Mouse (Mus musculus): ENCODE measurements at regions not wholly inside any gene's neighbourhood (a gene's known extent, or its start where the extent isn't known, plus 50 kb on each side); places are given as distances from the start of the nearest gene placed in this dataset.
A peak's percentile ranks its signal among the peaks of the same experiment; 100 is the strongest.

DNA sequence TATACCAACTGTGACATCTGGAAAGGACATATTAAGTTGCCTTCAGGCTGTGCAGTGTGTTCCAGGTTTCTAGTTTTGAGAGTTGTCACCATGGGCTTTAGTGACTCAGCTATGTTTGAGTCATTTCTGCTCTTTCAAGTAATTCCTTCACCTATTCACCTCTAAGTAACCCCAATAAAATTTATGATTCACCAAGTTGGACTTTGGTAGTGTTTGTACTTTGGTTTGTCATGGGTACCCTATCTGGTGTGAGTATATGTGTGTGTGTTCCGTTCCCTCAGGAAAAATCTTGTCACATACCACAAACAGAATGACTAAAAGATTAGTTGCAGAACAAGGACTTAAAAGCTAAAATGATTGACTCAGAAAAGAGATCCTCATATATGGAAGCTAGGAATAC is 76.8 kb upstream of the Crbn start:
- no peak for DNase-seq (ENCODE audit: low spot score in 2 of 2)

DNA sequence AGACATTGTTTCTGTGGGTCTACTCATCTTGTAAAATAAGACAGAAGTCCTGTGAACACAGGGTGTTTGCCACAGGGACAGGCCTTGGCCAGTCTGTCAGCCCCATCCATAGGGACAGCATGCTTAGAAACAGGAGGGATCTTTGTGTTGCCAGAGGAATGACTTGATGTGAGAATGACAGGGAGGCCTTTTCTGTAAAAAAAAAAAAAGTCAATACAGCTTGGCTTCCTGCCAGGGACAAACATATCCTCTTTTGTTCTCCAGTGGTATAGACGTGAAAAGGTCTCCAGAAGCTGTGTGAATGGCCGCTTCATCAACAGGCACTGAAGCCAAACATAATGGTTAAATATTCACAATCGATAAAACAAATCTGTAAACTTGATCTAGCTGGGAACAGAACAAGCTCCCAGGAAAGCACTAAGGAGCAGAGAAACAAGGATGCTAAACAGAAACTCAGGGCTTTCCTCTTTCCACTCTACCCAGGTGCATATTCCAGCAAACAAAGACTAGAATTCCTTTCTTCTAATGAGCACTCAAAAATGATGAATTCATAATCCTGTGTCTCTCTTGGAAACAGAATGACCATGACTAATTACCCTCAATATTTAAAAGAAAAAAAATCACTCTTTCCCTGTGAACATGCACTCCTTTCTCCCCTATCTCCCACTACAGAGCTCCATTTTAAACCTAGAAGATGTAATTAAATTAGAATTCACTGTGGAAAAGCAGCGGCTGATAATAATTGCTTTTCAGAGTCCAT is 92.2 kb upstream of the Crbn start:
- DNase-seq (ENCODE audit: low spot score in 2 of 2) = no peak

- no peak for DNase-seq (ENCODE audit: low spot score in 2 of 2)
Observed at GRCm38 (mm10) chr6:106892639-106892934, 92.7 kb upstream of the Crbn start.

DNA sequence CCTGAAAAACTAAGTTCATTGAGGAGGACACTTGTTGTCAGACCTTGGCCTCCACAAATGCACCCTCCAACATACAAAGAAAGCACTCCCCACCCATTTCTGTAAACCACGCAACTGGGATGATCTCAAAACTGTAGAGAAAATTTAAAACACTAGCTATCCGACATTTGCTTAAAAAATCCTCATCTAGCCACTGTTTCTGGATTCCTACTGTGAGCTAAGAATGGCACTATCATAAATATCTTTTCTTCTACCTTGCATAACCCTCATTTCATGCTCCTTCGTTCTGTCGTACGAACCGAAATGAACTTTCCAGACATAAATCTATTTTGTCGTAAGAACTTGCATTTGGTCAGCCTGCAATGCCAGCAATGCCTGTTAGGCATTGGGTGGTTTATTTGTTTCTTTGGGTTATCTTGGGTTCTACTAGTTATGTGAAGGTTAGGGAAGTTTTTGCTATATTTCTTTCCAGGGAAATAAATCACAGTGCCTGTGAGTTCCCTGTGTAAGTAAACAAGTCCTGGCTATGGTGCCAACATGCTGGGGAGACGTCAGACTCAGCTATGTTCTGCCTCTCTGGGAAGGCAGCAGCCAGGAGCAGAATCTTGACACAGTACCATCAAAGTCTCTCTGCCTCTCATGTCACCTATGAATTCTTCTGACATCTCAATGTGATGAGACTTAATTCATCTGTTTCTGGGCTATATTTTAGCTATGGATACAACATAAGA is 104.2 kb upstream of the Crbn start:
- no peak for DNase-seq (ENCODE audit: low spot score in 2 of 2)

- DNase-seq (ENCODE audit: low spot score in 2 of 2) = peak in 1 of 2 experiments; percentile 67
Observed at GRCm38 (mm10) chr6:106915121-106915520, 115.2 kb upstream of the Crbn start.

DNA sequence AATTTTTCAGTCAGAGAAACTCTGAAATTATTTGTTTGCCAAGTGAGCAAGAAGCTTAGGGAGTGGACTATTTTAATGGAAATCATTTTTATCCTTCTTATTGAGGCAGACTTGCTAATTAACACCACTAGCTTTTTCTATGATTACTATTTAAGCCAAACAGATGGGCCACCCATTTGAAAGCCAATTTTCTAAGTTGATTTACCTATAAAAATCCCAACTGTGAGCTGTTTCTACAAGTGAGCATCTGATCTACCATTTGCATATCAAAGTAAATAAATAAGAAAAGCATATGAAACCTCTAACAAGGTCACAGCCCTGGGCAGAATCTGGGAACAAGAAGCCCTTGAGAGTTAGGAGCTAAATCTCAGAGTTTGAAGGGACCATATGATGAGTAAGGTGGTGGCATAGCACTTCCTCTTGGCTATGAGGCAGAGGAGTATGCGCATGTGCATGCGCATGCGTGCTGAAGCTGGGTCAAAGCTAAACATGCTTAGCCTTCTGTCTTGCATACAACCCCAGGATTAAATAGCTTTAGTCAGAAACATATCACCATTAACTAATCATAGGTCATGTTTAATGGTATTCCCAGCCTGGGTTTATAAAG is 116.9 kb upstream of the Crbn start:
- DNase-seq (ENCODE audit: low spot score in 2 of 2) = peak in 1 of 2 experiments; percentile 41

DNA sequence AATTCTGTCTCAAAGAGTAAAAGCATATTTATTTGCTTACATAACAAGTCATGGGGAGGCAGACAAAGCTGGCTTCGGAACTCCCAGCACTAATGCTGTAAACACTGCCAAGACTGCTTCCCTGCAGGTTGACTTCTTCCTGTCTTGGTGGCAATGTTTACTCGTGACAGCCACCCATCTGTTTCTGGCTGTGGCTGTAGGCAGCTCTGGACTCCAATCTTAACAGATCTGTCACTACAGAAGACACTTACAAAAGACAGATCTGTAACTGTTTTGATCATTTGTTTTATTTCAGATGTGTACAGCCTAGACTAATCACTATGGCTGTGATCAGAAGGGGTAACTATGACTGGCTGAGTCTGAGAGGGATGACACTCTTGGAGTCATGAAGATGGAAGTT is 121.1 kb upstream of the Crbn start:
- DNase-seq (ENCODE audit: low spot score in 2 of 2) = no peak

DNA sequence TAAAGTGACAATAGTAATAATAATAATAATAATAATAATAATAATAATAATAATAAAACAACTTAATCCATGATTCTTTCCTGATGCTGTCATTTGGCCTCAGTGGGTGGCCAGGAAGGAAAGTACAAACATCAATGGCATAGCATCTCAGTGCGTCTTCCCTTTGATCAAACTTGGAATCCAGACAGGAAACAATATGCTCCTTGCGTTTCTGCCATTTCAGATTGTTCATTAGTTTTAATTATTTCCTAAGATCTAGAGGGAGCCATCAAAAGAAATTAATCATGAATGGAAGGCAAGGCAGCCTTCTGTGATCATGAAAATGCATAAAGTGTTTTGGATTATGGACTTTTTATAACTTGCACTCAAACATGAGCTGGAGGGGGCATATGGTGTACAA is 125.6 kb upstream of the Crbn start:
- no peak for DNase-seq (ENCODE audit: low spot score in 2 of 2)

- no peak for DNase-seq (ENCODE audit: low spot score in 2 of 2)
Observed at GRCm38 (mm10) chr6:106933584-106933983, 133.7 kb upstream of the Crbn start.

DNA sequence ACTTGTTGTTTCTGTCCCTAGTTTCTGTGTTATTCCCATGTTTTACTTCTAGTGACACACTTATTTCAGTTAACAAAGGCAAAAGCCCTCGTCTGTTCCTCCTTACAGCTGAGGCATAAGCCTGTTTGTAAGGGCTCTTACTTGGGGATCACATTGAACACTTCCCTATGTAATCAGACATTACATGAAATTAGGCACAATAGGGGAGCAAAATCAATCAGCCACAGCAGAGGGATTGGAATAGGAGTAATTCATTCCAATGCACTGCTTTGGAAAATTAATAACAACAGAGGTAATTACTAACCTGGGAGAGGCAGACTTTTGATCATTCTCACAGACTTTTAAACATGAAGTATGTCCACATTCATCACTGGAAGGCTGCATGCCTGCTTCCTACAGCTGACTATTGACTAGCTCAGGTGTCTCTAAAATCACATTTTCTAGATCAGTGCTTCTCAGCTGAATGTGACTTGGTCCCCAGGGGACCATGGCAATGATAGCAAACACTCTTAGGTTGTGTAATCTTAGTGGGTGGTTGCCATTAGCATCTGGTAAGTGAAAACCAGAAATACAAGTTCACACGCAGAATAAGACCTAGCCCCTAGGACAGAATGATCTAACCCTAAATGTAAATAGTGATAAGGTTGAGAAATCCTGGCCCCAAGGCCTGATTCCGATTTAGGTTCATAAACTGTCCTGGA is 146.5 kb upstream of the Crbn start:
- no peak for DNase-seq (ENCODE audit: low spot score in 2 of 2)

DNA sequence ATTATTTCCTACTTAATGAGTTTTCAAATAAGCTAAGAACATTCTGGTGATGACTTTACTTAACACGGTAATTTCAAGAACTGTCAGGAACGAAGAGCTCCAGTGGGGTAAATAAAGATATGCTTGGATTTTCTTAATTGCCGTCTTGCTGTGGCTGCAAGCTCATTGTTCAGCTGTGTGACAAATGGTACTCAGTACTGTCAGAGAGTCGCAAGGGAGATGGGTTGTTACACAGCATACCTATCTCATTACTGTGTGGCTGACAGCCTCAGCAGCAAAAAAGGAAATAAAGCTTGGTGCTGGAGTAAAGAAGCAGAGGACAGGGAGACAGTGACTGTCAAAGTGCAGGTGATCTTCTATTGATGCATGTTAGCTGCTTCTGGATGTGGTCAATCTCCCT is 151.0 kb upstream of the Crbn start:
- DNase-seq (ENCODE audit: low spot score in 2 of 2) = no peak

DNA sequence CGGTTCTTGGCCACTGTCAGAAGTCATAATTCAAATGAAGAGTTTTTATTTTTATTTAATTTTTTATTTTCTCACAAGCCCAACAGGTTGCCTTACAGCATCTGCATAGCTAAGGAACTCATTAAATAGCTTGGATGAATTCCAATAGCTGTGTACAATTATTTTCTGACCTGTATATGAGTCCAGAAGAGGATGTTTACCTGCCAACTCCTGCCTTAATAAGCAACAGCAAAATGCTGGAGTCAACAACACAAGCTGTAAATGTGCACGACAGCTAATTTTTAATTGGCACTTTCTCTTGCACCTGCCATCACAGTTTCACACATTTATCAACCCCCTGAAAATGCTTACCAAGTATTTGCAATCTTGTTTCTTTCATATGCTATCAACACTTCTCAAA is 161.4 kb upstream of the Crbn start:
- no peak for DNase-seq (ENCODE audit: low spot score in 2 of 2)

DNA sequence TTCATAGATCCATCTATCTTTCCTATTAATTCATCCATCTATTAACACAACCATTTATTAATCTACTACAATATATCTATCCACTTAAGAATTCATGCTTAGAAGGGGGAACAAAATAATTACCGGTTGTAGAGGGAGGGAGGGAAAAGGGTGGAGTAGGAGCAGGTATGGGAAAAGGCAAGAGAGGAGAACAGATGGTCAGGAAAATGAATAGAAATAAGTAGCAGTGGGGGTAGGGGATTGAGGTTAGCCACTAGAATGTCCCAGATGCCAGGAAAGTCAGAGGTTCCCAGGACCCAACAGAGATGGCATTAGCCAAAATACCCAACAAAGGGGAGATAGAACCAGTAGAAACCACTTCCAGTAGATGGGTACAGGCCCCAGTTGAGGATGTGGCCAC is 164.5 kb upstream of the Crbn start:
- DNase-seq (ENCODE audit: low spot score in 2 of 2) = no peak

DNA sequence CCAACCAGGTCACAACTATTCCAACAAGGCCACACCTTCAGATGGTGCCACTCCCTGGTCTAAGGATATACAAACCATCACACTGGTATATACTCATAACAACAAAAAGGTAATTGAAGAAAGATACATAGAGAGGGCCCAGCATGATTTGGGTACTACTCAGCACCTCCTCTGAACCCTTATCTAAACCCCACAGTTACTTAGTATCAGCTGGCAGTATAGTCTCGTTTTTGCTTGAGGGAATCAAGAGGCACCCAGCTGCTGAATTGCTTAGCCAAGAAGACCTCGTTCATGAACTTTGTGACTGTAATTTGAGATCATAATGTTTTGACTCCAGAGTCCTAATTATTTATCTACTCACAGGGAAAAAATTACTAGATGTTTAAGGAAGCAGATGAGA is 175.6 kb upstream of the Crbn start:
- no peak for DNase-seq (ENCODE audit: low spot score in 2 of 2)

GRCm38 (mm10) chr6:106978721-106979120 is 178.8 kb upstream of the Crbn start:
- DNase-seq (ENCODE audit: low spot score in 2 of 2) = no peak

GRCm38 (mm10) chr6:106979755-106980154 is 179.9 kb upstream of the Crbn start:
- no peak for DNase-seq (ENCODE audit: low spot score in 2 of 2)

GRCm38 (mm10) chr6:106980188-106980587 is 180.3 kb upstream of the Crbn start:
- DNase-seq (ENCODE audit: low spot score in 2 of 2) = no peak

GRCm38 (mm10) chr6:106981232-106981631 is 181.4 kb upstream of the Crbn start:
- DNase-seq (ENCODE audit: low spot score in 2 of 2) = no peak

- DNase-seq (ENCODE audit: low spot score in 2 of 2) = no peak
Observed at GRCm38 (mm10) chr6:106985132-106985801, 185.4 kb upstream of the Crbn start.

DNA sequence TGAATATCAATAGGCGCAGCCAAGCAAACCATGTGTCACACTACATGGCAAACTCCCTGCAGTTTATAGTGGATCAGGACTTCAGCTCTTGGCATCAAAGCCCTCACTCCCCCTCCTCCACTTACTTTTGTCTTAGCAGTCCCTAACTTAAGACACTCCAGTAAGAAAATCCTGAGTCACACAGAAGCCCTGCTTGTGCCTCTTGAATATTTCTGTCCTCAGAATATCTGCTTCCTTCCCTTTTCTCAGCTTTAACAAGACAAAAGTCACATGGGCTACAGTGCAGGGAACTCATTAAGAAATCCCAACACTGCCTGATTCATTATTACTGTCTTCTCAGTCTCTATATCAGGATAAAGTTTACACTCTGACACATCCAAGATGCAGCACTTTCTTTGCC is 191.7 kb upstream of the Crbn start:
- DNase-seq (ENCODE audit: low spot score in 2 of 2) = no peak

DNA sequence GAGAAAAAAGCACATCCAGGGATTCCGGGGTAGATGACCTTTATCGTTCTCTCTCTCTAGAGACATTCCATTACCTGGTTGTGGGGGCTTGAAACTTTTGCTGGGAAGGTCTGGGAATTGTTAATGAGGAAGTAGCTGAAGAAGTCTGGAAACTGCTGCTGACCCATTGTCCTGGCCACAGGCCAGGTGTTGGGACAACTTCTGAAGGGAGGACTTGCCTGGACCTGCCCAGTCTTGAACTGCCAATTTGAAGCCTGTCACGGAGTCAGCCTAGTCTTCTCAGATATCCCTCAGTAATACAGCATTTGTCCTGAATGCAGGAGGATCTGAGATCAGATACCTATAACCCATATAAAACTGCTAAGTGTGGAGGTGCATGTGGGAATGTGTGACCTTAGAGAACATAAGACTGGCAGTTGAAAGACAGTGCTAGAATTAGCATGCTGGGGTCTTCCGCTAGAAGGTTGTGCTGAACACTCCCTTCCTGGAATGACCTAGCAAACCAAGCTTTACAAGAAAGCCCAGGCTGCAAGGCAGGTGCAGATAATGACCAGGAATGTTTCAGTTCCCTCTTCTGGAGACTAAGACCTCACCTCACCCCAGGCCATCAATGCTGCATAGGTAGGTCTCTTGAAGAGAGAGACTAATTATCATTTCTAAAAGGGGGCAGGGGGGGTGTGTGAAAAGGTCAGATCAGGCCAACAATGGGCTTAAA is 204.7 kb upstream of the Crbn start:
- no peak for DNase-seq (ENCODE audit: low spot score in 2 of 2)
